Mouse (Mus musculus): ENCODE data around the gene Tusc2. TPM values are rescaled to one million over a fixed set of nuclear protein-coding genes. Genes with fewer than 3 reads are reported as not detected.

Tusc2 gene
- polyA plus RNA-seq (2012; rRNA removed) = 18.8 and 19.4 TPM in 2 replicates

GRCm38 (mm10) chr9:107563029-107563581 is at the start of gene Tusc2:
Gene Tusc2, plus strand, starts transcription at chr9:107563255.

GRCm38 (mm10) chr9:107533791-107534407 is 29.2 kb upstream of the Tusc2 start, which contains the start of gene Tmem115:
Gene Tmem115, plus strand, starts transcription at chr9:107533945.

GRCm38 (mm10) chr9:107541474-107542351 is 21.3 kb upstream of the Tusc2 start, which contains the start of the genes Cyb561d2 and Nprl2:
Gene Cyb561d2, minus strand, starts transcription at chr9:107542193.
Gene Nprl2, plus strand, starts transcription at chr9:107542226.

GRCm38 (mm10) chr9:107547026-107547425 is 16.0 kb upstream of the Tusc2 start, which contains the start of gene Zmynd10:
Gene Zmynd10, plus strand, starts transcription at chr9:107547298.

GRCm38 (mm10) chr9:107551117-107551889 is 11.8 kb upstream of the Tusc2 start, which contains the start of gene Rassf1:
Gene Rassf1, plus strand, starts transcription at chr9:107551555.

GRCm38 (mm10) chr9:107567702-107568319 is 4.8 kb downstream of the Tusc2 start, which contains the start of gene Hyal2:
Gene Hyal2, plus strand, starts transcription at chr9:107567945.

GRCm38 (mm10) chr9:107576357-107577107 is 13.5 kb downstream of the Tusc2 start, which contains the start of gene Hyal1:
Gene Hyal1, plus strand, starts transcription at chr9:107576927.

GRCm38 (mm10) chr9:107578587-107578986 is 15.5 kb downstream of the Tusc2 start, which contains the start of gene Naa80:
Gene Naa80, plus strand, starts transcription at chr9:107578887.

GRCm38 (mm10) chr9:107580501-107581317 is 17.7 kb downstream of the Tusc2 start, which contains the start of gene Hyal3:
Gene Hyal3, plus strand, starts transcription at chr9:107580818.

GRCm38 (mm10) chr9:107586974-107587832 is 24.1 kb downstream of the Tusc2 start, which contains the start of gene Ifrd2:
Gene Ifrd2, plus strand, starts transcription at chr9:107587642.

GRCm38 (mm10) chr9:107608741-107609432 is 45.8 kb downstream of the Tusc2 start, which contains the start of gene Sema3b:
Gene Sema3b, minus strand, starts transcription at chr9:107609229.

Other genes starting within 250 kb of the Tusc2 start
- 4.6 and 6.8 TPM in 2 replicates for gene Hemk1, start 224.9 kb upstream of the Tusc2 start, polyA plus RNA-seq (2012; rRNA removed)
- 0.15 and 0.17 TPM in 2 replicates for gene 6430571L13Rik, start 222.7 kb upstream of the Tusc2 start, polyA plus RNA-seq (2012; rRNA removed)
- 0.03 and 0.04 TPM in 2 replicates for gene Cacna2d2, start 163.6 kb upstream of the Tusc2 start, polyA plus RNA-seq (2012; rRNA removed)
- gene Tmem115, start 29.3 kb upstream of the Tusc2 start, polyA plus RNA-seq (2012; rRNA removed) = 10.7 and 10.8 TPM in 2 replicates
- gene Cyb561d2, start 21.1 kb upstream of the Tusc2 start, polyA plus RNA-seq (2012; rRNA removed) = 12.1 and 12.2 TPM in 2 replicates
- 12.5 and 13.9 TPM in 2 replicates for gene Nprl2, start 21.0 kb upstream of the Tusc2 start, polyA plus RNA-seq (2012; rRNA removed)
- 2.0 and 4.2 TPM in 2 replicates for gene Zmynd10, start 16.0 kb upstream of the Tusc2 start, polyA plus RNA-seq (2012; rRNA removed)
- 16.5 and 18.0 TPM in 2 replicates for gene Rassf1, start 11.7 kb upstream of the Tusc2 start, polyA plus RNA-seq (2012; rRNA removed)
- 37.6 and 38.7 TPM in 2 replicates for gene Hyal2, start 4.7 kb downstream of the Tusc2 start, polyA plus RNA-seq (2012; rRNA removed)
- gene Hyal1, start 13.7 kb downstream of the Tusc2 start, polyA plus RNA-seq (2012; rRNA removed) = 2.0 and 2.7 TPM in 2 replicates
- 14.5 and 16.0 TPM in 2 replicates for gene Naa80, start 15.6 kb downstream of the Tusc2 start, polyA plus RNA-seq (2012; rRNA removed)
- gene Hyal3, start 17.6 kb downstream of the Tusc2 start, polyA plus RNA-seq (2012; rRNA removed) = 0.55 and 0.59 TPM in 2 replicates
- 80.9 and 85.5 TPM in 2 replicates for gene Ifrd2, start 24.4 kb downstream of the Tusc2 start, polyA plus RNA-seq (2012; rRNA removed)
- gene Sema3b, start 46.0 kb downstream of the Tusc2 start, polyA plus RNA-seq (2012; rRNA removed) = 0.89 and 2.0 TPM in 2 replicates
- gene Gnai2, start 72.1 kb downstream of the Tusc2 start, polyA plus RNA-seq (2012; rRNA removed) = 135 and 153 TPM in 2 replicates
- 291 and 302 TPM in 2 replicates for gene Slc38a3, start 106.3 kb downstream of the Tusc2 start, polyA plus RNA-seq (2012; rRNA removed)
- gene Gnat1, start 116.5 kb downstream of the Tusc2 start, polyA plus RNA-seq (2012; rRNA removed) = 0.65 and 0.76 TPM in 2 replicates
- 3.5 and 4.9 TPM in 2 replicates for gene Sema3f, start 147.2 kb downstream of the Tusc2 start, polyA plus RNA-seq (2012; rRNA removed)
- gene Rbm5, start 207.7 kb downstream of the Tusc2 start, polyA plus RNA-seq (2012; rRNA removed) = 33.4 and 38.1 TPM in 2 replicates